Mouse (Mus musculus): ENCODE results near the gene Ostf1. TPM values are rescaled to one million over a fixed set of nuclear protein-coding genes. Genes with fewer than 3 reads are reported as not detected.

The Ostf1 gene
- polyA plus RNA-seq (2017; shearing (Covaris generic)), result 217 TPM

DNA sequence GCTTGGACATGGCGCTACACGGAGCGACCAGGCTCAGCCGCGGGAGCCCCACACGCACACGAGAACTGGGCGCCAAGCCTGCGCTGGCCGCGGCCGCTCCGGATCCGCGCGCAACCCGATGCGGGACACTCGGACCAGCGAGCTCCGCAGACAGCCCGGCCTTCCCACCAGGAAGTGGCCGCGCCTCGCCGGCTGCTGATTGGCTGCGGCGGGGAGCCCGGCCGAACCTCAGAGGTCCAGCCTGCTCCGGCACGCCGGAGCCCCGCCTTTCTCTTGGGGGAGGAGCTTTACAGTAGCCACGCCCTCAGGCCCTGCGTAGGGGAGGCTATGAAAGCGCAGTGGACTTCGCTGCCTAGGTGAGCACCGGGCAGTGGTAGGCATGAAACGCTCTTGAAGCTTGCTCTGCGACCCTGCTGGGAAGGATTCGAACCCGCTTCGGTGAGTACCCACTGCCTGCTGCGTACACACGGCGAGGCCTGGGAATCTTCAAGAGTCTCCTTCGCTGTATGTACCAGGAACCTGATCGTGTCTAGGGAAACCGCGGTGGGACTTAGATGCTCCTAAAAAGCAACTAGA is at the start of gene Ostf1, which contains the start of gene Nmrk1:
Ostf1 (minus strand) TSS at position 180 of the 576 bp plus-strand sequence.
Nmrk1 (plus strand) TSS at position 307 of the 576 bp plus-strand sequence.

GRCm38 (mm10) chr19:18670608-18671007 is 39.0 kb upstream of the Ostf1 start, which contains the start of gene Carnmt1:
Gene Carnmt1 (plus strand): TSS chr19:18670764.

Other genes starting within 250 kb of the Ostf1 start
- gene Nmrk1, start 127 bp upstream of the Ostf1 start, polyA plus RNA-seq (2017; shearing (Covaris generic)), result 20.8 TPM
- gene Carnmt1, start 38.9 kb upstream of the Ostf1 start, polyA plus RNA-seq (2017; shearing (Covaris generic)), result 18.4 TPM
- 30.5 TPM for gene D030056L22Rik, start 81.4 kb upstream of the Ostf1 start, polyA plus RNA-seq (2017; shearing (Covaris generic))
- gene Trpm6, start 118.2 kb upstream of the Ostf1 start, polyA plus RNA-seq (2017; shearing (Covaris generic)), result not detected